Mouse (Mus musculus) neural tube, embryonic 14.5 days (tissue): ENCODE measurements around the gene Wdr60. TPM values are rescaled to one million over a fixed set of nuclear protein-coding genes. Genes with fewer than 3 reads are reported as not detected.

Experiments
- ATAC-seq: fragments of 200-750 bp; cut with Nextera tagmentation; 2 replicates; pipeline ENCODE4 v1.8.0; 2017; ENCODE audit warnings: low read depth, mild to moderate bottlenecking, moderate TSS enrichment, moderate library complexity
- H3K27ac ChIP-seq: fragments of 300-500 bp; sonication (generic); 2 replicates; pipeline ENCODE4 v1.5.1; 2014; ENCODE audit warnings: low read depth, mild to moderate bottlenecking, control low read depth, low read length, moderate library complexity, mixed read lengths
- H3K27me3 ChIP-seq: fragments of 300-500 bp; sonication (generic); 2 replicates; pipeline ENCODE4 v1.6.1; 2014; ENCODE audit warnings: low read length; ENCODE audit not compliant: control insufficient read depth, insufficient read depth
- H3K36me3 ChIP-seq: fragments of 300-500 bp; sonication (generic); 2 replicates; pipeline ENCODE4 v1.6.1; 2014; ENCODE audit warnings: low read length, mixed read lengths; ENCODE audit not compliant: control insufficient read depth, insufficient read depth
- H3K4me1 ChIP-seq: fragments of 300-500 bp; sonication (generic); 2 replicates; pipeline ENCODE4 v1.6.1; 2014; ENCODE audit warnings: low read length; ENCODE audit not compliant: control insufficient read depth, insufficient read depth
- H3K4me2 ChIP-seq: fragments of 300-500 bp; sonication (generic); 2 replicates; pipeline ENCODE4 v1.6.1; 2014; ENCODE audit warnings: mild to moderate bottlenecking, low read depth, low read length, control low read depth
- H3K4me3 ChIP-seq: fragments of 300-500 bp; sonication (generic); 2 replicates; pipeline ENCODE4 v1.5.1; 2014; ENCODE audit warnings: low read depth, low read length, control low read depth, mixed read lengths
- H3K9ac ChIP-seq: fragments of 300-500 bp; sonication (generic); replicated peaks from 2 replicates; pipeline ENCODE4 v1.6.1; 2014; ENCODE audit warnings: low read depth, mild to moderate bottlenecking, control low read depth, low read length, mixed read lengths
- H3K9me3 ChIP-seq: fragments of 300-500 bp; sonication (generic); 2 replicates; pipeline ENCODE4 v1.6.1; 2016; ENCODE audit warnings: low read length; ENCODE audit not compliant: control insufficient read depth
- WGBS: fragments of 180-500 bp; shearing (Covaris S2); extraction: QIAGEN DNeasy Blood & Tissue Kit; methylation state at CpG from one replicate; pipeline ENCODE4 v1.1.7; 2014; 5-methylcytosine and 5-hydroxymethylcytosine counted together
- polyA plus RNA-seq: library from polyadenylated mRNA; unstranded; fragments of >200 nt; fragmentation: Nextera tagmentation; extraction: Ambion mirVana; gene quantifications from 2 replicates; pipeline ENCODE4 v1.2.1, GENCODE M21; 2014

Wdr60 gene
- polyA plus RNA-seq, 1 experiment from 2014 or later: 25.4 TPM

- Histone ChIP-seq H3K27ac (no peak overlapping the region), H3K36me3 (no peaks in the 10 kb centered on the region), H3K27me3 (no peaks in the 10 kb centered on the region), H3K9me3 (no peaks in the 10 kb centered on the region), H3K9ac (no peak overlapping the region), H3K4me2 (no peak overlapping the region), H3K4me1 (0 out of 2 replicates have a peak, but pooled peaks cover 6% of the 10 kb centered on the region), H3K4me3 (no peak overlapping the region)
- WGBS: 97% methylated on average over 2 of the region's 2 CpGs
- ATAC-seq: no peak
Observed at GRCm38 (mm10) chr12:116282856-116283255, 20.0 kb upstream of the Wdr60 start.

- Histone ChIP-seq H3K27ac (peak overlapping the region; percentile 98), H3K27me3 (no peaks in the 10 kb centered on the region), H3K9me3 (no peaks in the 10 kb centered on the region), H3K36me3 (no peaks in the 10 kb centered on the region), H3K4me2 (peak overlapping the region; percentile 97), H3K4me1 (0 out of 2 replicates have a peak, but pooled peaks cover 6% of the 10 kb centered on the region), H3K4me3 (peak overlapping the region; percentile 97), H3K9ac (peak overlapping the region; percentile 92)
- no peak for ATAC-seq
- WGBS: under 1% methylated on average over 54 of the region's 55 CpGs
Observed at GRCm38 (mm10) chr12:116281427-116282281, 18.8 kb upstream of the Wdr60 start.

- peak within 1 kb of the TSS; percentile 98 for H3K27ac ChIP-seq
- peak; percentile 97 for ATAC-seq
- no peaks in the 10 kb centered on the region for H3K9me3 ChIP-seq
- H3K4me2 ChIP-seq: peak within 1 kb of the TSS; percentile 97
- no peaks in the 10 kb centered on the region for H3K27me3 ChIP-seq
- peak within 1 kb of the TSS; percentile 97 for H3K4me3 ChIP-seq
- H3K36me3 ChIP-seq: no peaks in the 10 kb centered on the region
- 0 out of 2 replicates have a peak, but pooled peaks cover 6% of the 10 kb centered on the region for H3K4me1 ChIP-seq
- H3K9ac ChIP-seq: peak within 1 kb of the TSS; percentile 92
- WGBS: under 1% methylated on average over 63 of the region's 68 CpGs
Observed at GRCm38 (mm10) chr12:116280653-116281364, 18.0 kb upstream of the Wdr60 start, which contains the start of gene Esyt2. Gene Esyt2, plus strand, starts transcription at chr12:116281196.

- Histone ChIP-seq H3K36me3 (no peaks in the 10 kb centered on the region), H3K4me2 (peak overlapping the region; percentile 64), H3K27ac (peak overlapping the region; percentile 98), H3K4me3 (peak overlapping the region; percentile 97), H3K9me3 (no peaks in the 10 kb centered on the region), H3K4me1 (0 out of 2 replicates have a peak, but pooled peaks cover 6% of the 10 kb centered on the region), H3K9ac (peak overlapping the region; percentile 92), H3K27me3 (no peaks in the 10 kb centered on the region)
- WGBS: 7% methylated on average over 7 of the region's 7 CpGs
- ATAC-seq: no peak
Observed at GRCm38 (mm10) chr12:116280149-116280652, 17.4 kb upstream of the Wdr60 start.

GRCm38 (mm10) chr12:116279181-116279580 lies 16.4 kb upstream of the Wdr60 start:
- H3K36me3 ChIP-seq: no peaks in the 10 kb centered on the region
- no peak overlapping the region for H3K4me2 ChIP-seq
- H3K27ac ChIP-seq: no peak overlapping the region
- H3K9me3 ChIP-seq: no peaks in the 10 kb centered on the region
- ATAC-seq: no peak
- no peak overlapping the region for H3K4me3 ChIP-seq
- 0 out of 2 replicates have a peak, but pooled peaks cover 6% of the 10 kb centered on the region for H3K4me1 ChIP-seq
- no peaks in the 10 kb centered on the region for H3K27me3 ChIP-seq
- H3K9ac ChIP-seq: no peak overlapping the region
- WGBS: 99% methylated on average over 2 of the region's 2 CpGs

- Histone ChIP-seq H3K9me3 (no peaks in the 10 kb centered on the region), H3K27me3 (no peaks in the 10 kb centered on the region), H3K36me3 (no peaks in the 10 kb centered on the region), H3K4me1 (0 out of 2 replicates have a peak, but pooled peaks cover 6% of the 10 kb centered on the region), H3K4me3 (no peak overlapping the region), H3K4me2 (no peak overlapping the region), H3K9ac (no peak overlapping the region), H3K27ac (no peak overlapping the region)
- 93% methylated on average over 1 of the region's 1 CpGs for WGBS
- no peak for ATAC-seq
Observed at GRCm38 (mm10) chr12:116278541-116278940, 15.7 kb upstream of the Wdr60 start.

GRCm38 (mm10) chr12:116276961-116277360 lies 14.1 kb upstream of the Wdr60 start:
- Histone ChIP-seq H3K4me2 (no peak overlapping the region), H3K9ac (no peak overlapping the region)
- 86% methylated on average over 2 of the region's 2 CpGs for WGBS

GRCm38 (mm10) chr12:116275631-116276030 lies 12.8 kb upstream of the Wdr60 start:
- H3K9me3 ChIP-seq: no peaks in the 10 kb centered on the region
- no peak overlapping the region for H3K9ac ChIP-seq
- WGBS: 91% methylated on average over 4 of the region's 4 CpGs
- H3K4me3 ChIP-seq: no peak overlapping the region
- no peaks in the 10 kb centered on the region for H3K4me1 ChIP-seq
- no peaks in the 10 kb centered on the region for H3K36me3 ChIP-seq
- no peak overlapping the region for H3K27ac ChIP-seq
- no peaks in the 10 kb centered on the region for H3K27me3 ChIP-seq
- no peak for ATAC-seq
- no peak overlapping the region for H3K4me2 ChIP-seq

More at GRCm38 (mm10) chr12:116276961-116277360, 14.1 kb upstream of the Wdr60 start:
- no peaks in the 10 kb centered on the region for H3K9me3 ChIP-seq
- H3K4me3 ChIP-seq: no peak overlapping the region
- H3K27me3 ChIP-seq: no peaks in the 10 kb centered on the region
- no peaks in the 10 kb centered on the region for H3K36me3 ChIP-seq
- H3K4me1 ChIP-seq: 0 out of 2 replicates have a peak, but pooled peaks cover 1% of the 10 kb centered on the region
- ATAC-seq: no peak
- H3K27ac ChIP-seq: no peak overlapping the region
